Mouse (Mus musculus) lung, embryonic 16.5 days (tissue): ENCODE data around the gene Pde5a. TPM values are rescaled to one million over a fixed set of nuclear protein-coding genes. Genes with fewer than 3 reads are reported as not detected.

Experiments used
- ATAC-seq: fragments of 200-750 bp; cut with Nextera tagmentation; 2 replicates; pipeline ENCODE4 v1.8.0; 2017; ENCODE audit warnings: low read depth, mild to moderate bottlenecking, moderate library complexity
- H3K27ac ChIP-seq: fragments of 300-500 bp; sonication (generic); 2 replicates; pipeline ENCODE4 v1.5.1; 2014; ENCODE audit warnings: mild to moderate bottlenecking, control low read depth, low read length
- H3K27me3 ChIP-seq: fragments of 300-500 bp; sonication (generic); 2 replicates; pipeline ENCODE4 v1.6.1; 2014; ENCODE audit warnings: low read depth, low read length, mixed read lengths; ENCODE audit not compliant: control insufficient read depth, insufficient read depth
- H3K36me3 ChIP-seq: fragments of 300-500 bp; sonication (generic); 2 replicates; pipeline ENCODE4 v1.6.1; 2014; ENCODE audit warnings: low read length; ENCODE audit not compliant: control insufficient read depth, insufficient read depth
- H3K4me1 ChIP-seq: fragments of 300-500 bp; sonication (generic); replicated peaks from 2 replicates; pipeline ENCODE4 v1.6.1; 2014; ENCODE audit warnings: low read length, mixed read lengths; ENCODE audit not compliant: control insufficient read depth, insufficient read depth
- H3K4me2 ChIP-seq: fragments of 300-500 bp; sonication (generic); 2 replicates; pipeline ENCODE4 v1.6.1; 2014; ENCODE audit warnings: low read depth, low read length, control low read depth
- H3K4me3 ChIP-seq: fragments of 300-500 bp; sonication (generic); 2 replicates; pipeline ENCODE4 v1.5.1; 2014; ENCODE audit warnings: mild to moderate bottlenecking, low read length, control low read depth
- H3K9ac ChIP-seq: fragments of 300-500 bp; sonication (generic); 2 replicates; pipeline ENCODE4 v1.6.1; 2014; ENCODE audit warnings: low read length, control low read depth
- H3K9me3 ChIP-seq: fragments of 300-500 bp; sonication (generic); 2 replicates; pipeline ENCODE4 v1.6.1; 2016; ENCODE audit warnings: low read length; ENCODE audit not compliant: control insufficient read depth
- WGBS: fragments of 180-500 bp; shearing (Covaris S2); extraction: QIAGEN DNeasy Blood & Tissue Kit; methylation state at CpG from one replicate; pipeline ENCODE4 v1.1.7; 2014; 5-methylcytosine and 5-hydroxymethylcytosine counted together
- polyA plus RNA-seq: library from polyadenylated mRNA; unstranded; fragments of >200 nt; fragmentation: Nextera tagmentation; extraction: Ambion mirVana; gene quantifications from 2 replicates; pipeline ENCODE4 v1.2.1, GENCODE M21; 2015

Gene Pde5a
- polyA plus RNA-seq, 1 experiment from 2014 or later, result 24.7 TPM

DNA sequence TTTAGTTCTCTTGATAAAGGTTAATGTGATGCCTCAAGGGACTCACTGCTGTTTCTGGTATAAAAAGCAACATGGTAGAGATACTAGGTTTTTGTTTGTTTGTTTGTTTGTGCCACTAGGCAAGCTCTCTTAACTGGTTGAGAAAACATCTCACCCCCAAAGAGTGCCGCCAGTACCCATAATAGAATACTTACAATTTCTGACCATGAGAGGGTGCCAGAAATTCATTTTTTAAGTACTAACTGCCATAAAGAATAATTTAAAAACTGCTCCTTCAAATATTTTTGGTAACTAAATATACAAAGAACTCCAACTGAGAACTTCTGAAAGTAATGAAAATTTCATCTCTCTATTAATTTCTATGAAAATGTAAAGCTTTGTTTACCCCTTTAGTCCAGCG, 131.1 kb downstream of the Pde5a start:
- H3K9ac ChIP-seq, result no peak overlapping the region

GRCm38 (mm10) chr3:122860573-122861498, 132.1 kb downstream of the Pde5a start:
- 74% methylated on average over 12 of the region's 12 CpGs for WGBS
- H3K4me3 ChIP-seq, result no peak overlapping the region

More for the DNA sequence above, 131.1 kb downstream of the Pde5a start:
- no peak overlapping the region for H3K27ac ChIP-seq
- no peaks in the 10 kb centered on the region for H3K27me3 ChIP-seq
- WGBS, result 75% methylated on average over 2 of the region's 2 CpGs
- no peak overlapping the region for H3K4me3 ChIP-seq
- H3K9me3 ChIP-seq, result no peaks in the 10 kb centered on the region
- H3K36me3 ChIP-seq, result peaks cover 6% of the 10 kb centered on the region; the same call in 1 of the 2 replicates
- no peak overlapping the region for H3K4me2 ChIP-seq
- H3K4me1 ChIP-seq, result no peaks in the 10 kb centered on the region
- ATAC-seq, result no peak

GRCm38 (mm10) chr3:122865092-122865491, 136.3 kb downstream of the Pde5a start:
- Histone ChIP-seq H3K9ac (no peak overlapping the region), H3K27ac (no peak overlapping the region), H3K4me3 (no peak overlapping the region), H3K27me3 (no peaks in the 10 kb centered on the region), H3K4me1 (no peaks in the 10 kb centered on the region), H3K9me3 (no peaks in the 10 kb centered on the region), H3K36me3 (no peaks in the 10 kb centered on the region), H3K4me2 (no peak overlapping the region)
- 71% methylated on average over 4 of the region's 4 CpGs for WGBS
- ATAC-seq, result no peak

More at GRCm38 (mm10) chr3:122860573-122861498, 132.1 kb downstream of the Pde5a start:
- Histone ChIP-seq H3K4me2 (no peak overlapping the region), H3K9ac (no peak overlapping the region), H3K36me3 (peaks cover 6% of the 10 kb centered on the region; the same call in 1 of the 2 replicates), H3K27ac (no peak overlapping the region), H3K27me3 (no peaks in the 10 kb centered on the region), H3K4me1 (no peaks in the 10 kb centered on the region), H3K9me3 (no peaks in the 10 kb centered on the region)
- no peak for ATAC-seq

DNA sequence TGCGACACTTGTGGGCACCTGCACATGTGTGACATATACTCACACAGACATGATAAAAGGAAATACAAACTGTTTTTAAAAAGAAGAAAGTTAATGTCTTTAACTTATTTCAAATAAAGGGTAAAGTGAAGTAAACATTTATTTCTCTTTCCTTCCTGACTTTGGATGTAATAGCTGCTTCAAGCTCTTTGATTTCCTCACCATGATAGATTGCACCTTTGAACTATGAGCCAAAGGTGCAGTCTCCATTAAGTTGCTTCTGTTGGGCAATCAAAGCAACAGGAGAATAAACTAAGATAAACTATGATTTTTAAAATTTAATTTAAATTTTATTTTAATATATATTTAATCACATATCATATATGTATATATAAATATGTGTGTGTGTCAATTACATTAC, 139.5 kb downstream of the Pde5a start:
- no peak for ATAC-seq
- no peaks in the 10 kb centered on the region for H3K9me3 ChIP-seq
- 100% methylated on average over 1 of the region's 1 CpGs for WGBS

DNA sequence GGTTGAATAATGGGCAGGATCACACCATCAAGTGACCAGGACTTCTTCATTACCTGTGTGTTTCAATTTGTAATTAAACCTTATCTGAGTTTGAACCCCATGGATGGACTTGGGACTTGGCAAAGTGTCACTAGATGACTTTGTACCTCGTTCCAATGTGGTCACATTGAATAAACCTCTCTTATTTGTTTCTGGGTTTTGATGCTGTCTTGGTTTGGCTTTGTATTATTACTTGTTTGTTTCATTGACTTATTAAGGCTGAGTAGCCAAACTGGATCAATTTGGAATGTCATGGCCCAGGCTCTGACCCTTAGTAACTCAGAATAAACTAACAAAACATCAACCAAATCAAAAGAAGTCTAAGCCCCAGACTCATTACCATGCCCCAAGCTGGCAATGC, 142.8 kb downstream of the Pde5a start:
- H3K9me3 ChIP-seq, result no peaks in the 10 kb centered on the region

More for the DNA sequence above, 139.5 kb downstream of the Pde5a start:
- Histone ChIP-seq H3K27me3 (no peaks in the 10 kb centered on the region), H3K4me1 (no peaks in the 10 kb centered on the region), H3K36me3 (no peaks in the 10 kb centered on the region), H3K27ac (no peak overlapping the region), H3K9ac (no peak overlapping the region), H3K4me2 (no peak overlapping the region), H3K4me3 (no peak overlapping the region)

GRCm38 (mm10) chr3:122876870-122877269, 148.1 kb downstream of the Pde5a start:
- Histone ChIP-seq H3K36me3 (no peaks in the 10 kb centered on the region), H3K27ac (no peak overlapping the region), H3K9me3 (no peaks in the 10 kb centered on the region), H3K4me1 (no peaks in the 10 kb centered on the region), H3K9ac (no peak overlapping the region), H3K27me3 (no peaks in the 10 kb centered on the region), H3K4me3 (no peak overlapping the region), H3K4me2 (no peak overlapping the region)
- no peak for ATAC-seq
- WGBS, result 80% methylated on average over 2 of the region's 2 CpGs

More for the DNA sequence above, 142.8 kb downstream of the Pde5a start:
- Histone ChIP-seq H3K36me3 (no peaks in the 10 kb centered on the region), H3K4me2 (no peak overlapping the region), H3K4me1 (no peaks in the 10 kb centered on the region), H3K27me3 (no peaks in the 10 kb centered on the region), H3K4me3 (no peak overlapping the region), H3K9ac (no peak overlapping the region), H3K27ac (no peak overlapping the region)
- 76% methylated on average over 1 of the region's 1 CpGs for WGBS
- no peak for ATAC-seq

DNA sequence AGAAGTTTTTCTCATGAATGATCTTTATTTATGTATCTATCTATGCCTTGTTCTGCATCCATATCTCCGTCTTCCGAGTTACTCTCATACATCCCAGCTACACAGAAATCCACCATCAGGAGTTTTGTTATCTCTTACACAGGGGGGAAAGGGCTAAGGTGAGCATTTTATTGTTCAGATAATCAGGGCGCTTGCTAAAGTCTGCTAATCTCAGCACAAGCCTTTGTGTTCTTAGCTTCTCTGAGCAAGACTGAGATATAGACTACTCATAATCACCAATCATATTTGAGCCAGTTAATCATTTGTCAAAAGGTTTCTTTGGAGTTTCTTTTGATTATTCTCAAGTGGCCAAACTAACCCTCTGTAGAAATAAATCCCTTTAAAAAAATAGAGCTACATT, 148.8 kb downstream of the Pde5a start:
- H3K27ac ChIP-seq, result no peak overlapping the region
- H3K9me3 ChIP-seq, result no peaks in the 10 kb centered on the region
- no peaks in the 10 kb centered on the region for H3K27me3 ChIP-seq
- no peaks in the 10 kb centered on the region for H3K4me1 ChIP-seq
- no peak overlapping the region for H3K4me3 ChIP-seq
- 73% methylated on average over 3 of the region's 3 CpGs for WGBS
- ATAC-seq, result no peak
- no peak overlapping the region for H3K4me2 ChIP-seq
- H3K9ac ChIP-seq, result no peak overlapping the region
- H3K36me3 ChIP-seq, result no peaks in the 10 kb centered on the region

DNA sequence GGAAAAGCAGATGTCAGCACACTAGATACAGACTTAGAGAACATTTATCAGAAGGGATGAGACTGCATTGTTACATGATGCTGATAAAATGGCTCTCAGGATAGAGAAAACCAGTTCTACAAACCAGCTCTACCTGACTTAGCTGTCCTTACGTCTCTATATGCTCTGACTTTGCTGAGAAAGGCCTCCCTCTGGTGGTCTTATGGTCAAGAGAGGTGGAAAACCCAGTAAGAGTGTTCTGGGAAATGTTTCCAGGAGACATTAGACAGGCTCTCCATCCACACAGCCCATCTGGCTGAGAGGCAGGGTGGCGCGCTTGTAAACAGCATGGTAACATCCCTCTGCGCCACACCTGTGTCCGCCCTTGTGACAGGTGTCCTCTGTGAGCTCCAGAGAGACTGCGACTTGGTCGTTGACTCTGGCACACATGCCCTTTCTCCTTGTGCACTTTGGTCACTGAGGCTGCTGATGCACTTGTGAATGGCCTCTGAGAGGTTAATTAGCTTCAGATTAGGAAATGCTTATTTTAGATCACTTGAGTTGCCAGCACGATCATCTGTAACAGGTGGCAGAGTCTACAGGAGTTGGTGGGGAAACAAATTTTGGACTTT, 150.1 kb downstream of the Pde5a start:
- Histone ChIP-seq H3K4me2 (no peak overlapping the region), H3K4me1 (no peaks in the 10 kb centered on the region), H3K4me3 (no peak overlapping the region), H3K9me3 (no peaks in the 10 kb centered on the region), H3K27ac (no peak overlapping the region), H3K36me3 (no peaks in the 10 kb centered on the region), H3K27me3 (no peaks in the 10 kb centered on the region), H3K9ac (no peak overlapping the region)
- no peak for ATAC-seq
- WGBS, result 79% methylated on average over 8 of the region's 8 CpGs

- Histone ChIP-seq H3K4me3 (no peak overlapping the region), H3K27me3 (no peaks in the 10 kb centered on the region), H3K36me3 (no peaks in the 10 kb centered on the region), H3K27ac (peak overlapping the region; percentile 59), H3K9ac (no peak overlapping the region), H3K4me1 (peaks cover 7% of the 10 kb centered on the region; the same call in 1 of the 2 replicates), H3K4me2 (no peak overlapping the region), H3K9me3 (no peaks in the 10 kb centered on the region)
- ATAC-seq, result no peak
- WGBS, result 56% methylated on average over 4 of the region's 4 CpGs
These were observed 159.0 kb downstream of the Pde5a start for GRCm38 (mm10) chr3:122887505-122888301.
